Mouse (Mus musculus) lung, postnatal 0 days (tissue): ENCODE data around the gene Ptpn11.

Experiments
- CTCF ChIP-seq: IDR thresholded peaks from 2 replicates; pipeline ENCODE4 v1.5.1; 2016; ENCODE audit warnings: antibody characterized with exemption, mild to moderate bottlenecking
- EP300 ChIP-seq: IDR thresholded peaks from 2 replicates; pipeline ENCODE4 v1.6.1; 2016; ENCODE audit warnings: antibody characterized with exemption, mild to moderate bottlenecking, control low read depth

DNA sequence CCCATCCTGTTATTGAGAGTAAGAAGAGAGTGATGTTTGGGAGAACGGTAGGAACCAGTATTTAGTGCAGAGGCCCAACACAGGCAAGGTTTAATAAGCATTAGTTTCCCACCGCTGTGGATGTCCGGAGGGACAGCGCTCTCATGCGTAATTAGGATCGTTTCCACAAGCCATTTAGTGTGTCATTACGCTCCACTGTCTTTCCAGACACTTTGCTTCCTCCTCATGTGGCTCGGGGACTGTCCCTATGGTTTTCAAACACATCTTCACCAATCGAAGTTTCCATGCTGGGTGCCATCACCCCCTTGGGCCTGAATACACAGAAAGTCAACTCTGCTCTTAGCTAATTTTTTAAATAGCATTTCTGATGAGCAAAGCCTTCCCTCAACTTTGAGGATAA is 7.9 kb downstream of the Ptpn11 start:
- TF ChIP-seq EP300 (no peak), CTCF (no peak)
